In the genomic region with DNA sequence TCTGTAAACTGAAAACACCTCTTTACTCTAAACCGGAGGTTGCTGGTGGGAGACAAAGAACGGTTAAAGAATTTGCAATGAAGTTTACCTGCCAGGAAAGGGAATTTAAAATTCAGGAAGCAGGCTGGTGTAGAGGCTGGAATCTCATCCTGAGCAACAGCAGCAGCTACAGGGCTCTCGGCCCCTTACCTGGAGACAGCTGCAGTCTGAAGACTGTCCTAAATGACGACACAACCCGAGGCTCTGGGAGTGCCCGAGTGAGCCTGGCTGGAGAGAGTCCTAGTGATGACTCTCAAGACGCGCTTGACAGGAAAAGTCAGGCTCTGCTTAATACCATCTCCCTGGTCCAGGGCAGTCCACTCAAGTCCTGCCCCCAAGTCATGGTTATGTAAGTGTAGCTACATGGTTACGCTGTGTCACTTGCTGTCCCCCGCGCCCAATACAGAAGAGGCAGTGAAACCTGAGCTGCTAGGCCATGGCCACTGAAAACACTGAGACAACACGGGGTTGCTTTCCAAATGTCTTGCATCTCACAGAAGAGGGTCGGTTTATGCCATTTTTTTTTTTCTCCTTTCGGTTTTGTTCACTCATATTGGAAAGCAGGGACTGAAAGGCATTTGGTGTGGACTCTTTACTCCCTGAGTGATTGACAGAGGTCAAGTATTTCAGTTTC, we compare ENCODE assay signal across 9 mouse cellular contexts. TPM values are rescaled to one million over a fixed set of nuclear protein-coding genes. Genes with fewer than 3 reads are reported as not detected.
A peak's percentile ranks its signal among the peaks of the same experiment; 100 is the strongest.
DNase-seq lines count a peak whose midpoint lies in the region; ATAC-seq and TF ChIP-seq lines count a peak whose summit lies in the region.
"Had no signal": no experiment of that assay in that cellular context is flagged by ENCODE, and none has a peak within 500 bp of the region (broad histone marks: within the 10 kb centered on the region; RNA-seq: fewer than 3 reads in every experiment).

No protein-coding gene starts in this region.

- 49% methylated on average over 14 of the region's 14 CpGs for WGBS in forebrain, embryonic 15.5 days
- WGBS in forebrain, postnatal 0 days, result 53% methylated on average over 14 of the region's 14 CpGs
- WGBS in hindbrain, embryonic 14.5 days, result 43% methylated on average over 14 of the region's 14 CpGs

- no peak overlapping the region for H3K4me2 ChIP-seq in forebrain, embryonic 15.5 days (replicated peaks)
- no peak overlapping the region for H3K4me2 ChIP-seq in forebrain, postnatal 0 days (ENCODE audit: low read depth)
- H3K4me2 ChIP-seq in hindbrain, embryonic 14.5 days (replicated peaks), result no peak overlapping the region
- H3K4me2 ChIP-seq: hindbrain, embryonic 15.5 days had no signal

- no peak for TF ChIP-seq CTCF in forebrain, postnatal 0 days (IDR thresholded peaks at IDR 0.05; ENCODE audit: low read depth)
- no peak for TF ChIP-seq CTCF in G1E (IDR thresholded peaks at IDR 0.05; ENCODE audit: low read depth, low read length)
- no peak for TF ChIP-seq CTCF in gastrocnemius, adult 2 months (IDR thresholded peaks at IDR 0.05)

- no peaks in the 10 kb centered on the region for H3K36me3 ChIP-seq in forebrain, embryonic 15.5 days
- no peaks in the 10 kb centered on the region for H3K36me3 ChIP-seq in forebrain, postnatal 0 days (ENCODE audit: insufficient read depth)
- H3K36me3 ChIP-seq in G1E (replicated peaks), result peaks cover 27% of the 10 kb centered on the region
- H3K36me3 ChIP-seq in hindbrain, embryonic 14.5 days (replicated peaks; ENCODE audit: control insufficient read depth, insufficient read depth), result no peaks in the 10 kb centered on the region; the same call in 1 of the 2 replicates
- H3K36me3 ChIP-seq: hindbrain, embryonic 15.5 days had no signal

- DNase-seq in forebrain, postnatal 0 days, result no peak
- DNase-seq in G1E (ENCODE audit: low spot score), result no peak
- peak; percentile 84 for DNase-seq in gastrocnemius, adult 2 months
- DNase-seq in hindbrain, embryonic 14.5 days (ENCODE audit: low spot score), result no peak
- DNase-seq in lung, postnatal 10 days, result peak; percentile 39
- DNase-seq in right cerebral cortex, postnatal 36 days (ENCODE audit: low spot score in 2 of 2), result no peak
- DNase-seq in layer of hippocampus, adult 9-10 months (ENCODE audit: low spot score), result no peak

- no peaks in the 10 kb centered on the region for H3K9me3 ChIP-seq in forebrain, embryonic 15.5 days
- no peaks in the 10 kb centered on the region for H3K9me3 ChIP-seq in forebrain, postnatal 0 days (ENCODE audit: low read length)
- no peaks in the 10 kb centered on the region for H3K9me3 ChIP-seq in G1E (replicated peaks)
- no peaks in the 10 kb centered on the region for H3K9me3 ChIP-seq in hindbrain, embryonic 14.5 days (ENCODE audit: control insufficient read depth, low read length)
- H3K9me3 ChIP-seq: hindbrain, embryonic 15.5 days had no signal

- H3K9ac ChIP-seq in forebrain, embryonic 15.5 days (replicated peaks), result no peak overlapping the region
- no peak overlapping the region for H3K9ac ChIP-seq in forebrain, postnatal 0 days
- no peak overlapping the region for H3K9ac ChIP-seq in hindbrain, embryonic 14.5 days
- H3K9ac ChIP-seq: hindbrain, embryonic 15.5 days had no signal

- H3K27ac ChIP-seq in forebrain, embryonic 15.5 days (replicated peaks), result 0 out of 2 replicates have a peak overlapping the region, but pooled peaks have one; percentile 47
- no peak overlapping the region for H3K27ac ChIP-seq in forebrain, postnatal 0 days (ENCODE audit: low read depth, low read length)
- H3K27ac ChIP-seq in gastrocnemius, adult 2 months, result peak overlapping the region; percentile 97
- peak overlapping the region; percentile 54; the same call in 1 of the 2 replicates for H3K27ac ChIP-seq in hindbrain, embryonic 14.5 days
- H3K27ac ChIP-seq: hindbrain, embryonic 15.5 days had no signal

- no peaks in the 10 kb centered on the region for H3K27me3 ChIP-seq in forebrain, embryonic 15.5 days
- H3K27me3 ChIP-seq in forebrain, postnatal 0 days (ENCODE audit: insufficient read depth, low read length), result no peaks in the 10 kb centered on the region
- H3K27me3 ChIP-seq in G1E (ENCODE audit: insufficient read depth, low read length), result no peaks in the 10 kb centered on the region
- H3K27me3 ChIP-seq in hindbrain, embryonic 14.5 days (ENCODE audit: control insufficient read depth, insufficient read depth, low read length), result no peaks in the 10 kb centered on the region
- H3K27me3 ChIP-seq: hindbrain, embryonic 15.5 days had no signal

- intact Hi-C loops in gastrocnemius, adult 2 months (cut with DNase I), result no loop called here

- peaks cover 16% of the 10 kb centered on the region for H3K4me1 ChIP-seq in forebrain, embryonic 15.5 days
- H3K4me1 ChIP-seq in forebrain, postnatal 0 days (ENCODE audit: insufficient read depth), result no peaks in the 10 kb centered on the region
- peaks cover 36% of the 10 kb centered on the region for H3K4me1 ChIP-seq in G1E (ENCODE audit: insufficient read depth, low read depth, low read length)
- peaks cover 11% of the 10 kb centered on the region; the same call in 1 of the 2 replicates for H3K4me1 ChIP-seq in hindbrain, embryonic 14.5 days (replicated peaks; ENCODE audit: control insufficient read depth, insufficient read depth, low read length)

- ATAC-seq in forebrain, embryonic 15.5 days (replicated peaks), result no peak
- no peak for ATAC-seq in forebrain, postnatal 0 days
- 0 out of 2 replicates have a peak, but pooled peaks have one; percentile 15 for ATAC-seq in G1E (ENCODE audit: extremely low read depth, insufficient number of reproducible peaks, low FRiP score, poor library complexity, severe bottlenecking)
- ATAC-seq in hindbrain, embryonic 14.5 days (ENCODE audit: low FRiP score), result no peak

- no peak overlapping the region for H3K4me3 ChIP-seq in forebrain, embryonic 15.5 days
- no peak overlapping the region for H3K4me3 ChIP-seq in forebrain, postnatal 0 days (ENCODE audit: low read depth, low read length)
- H3K4me3 ChIP-seq in G1E (ENCODE audit: low read depth, low read length), result peak overlapping the region; percentile 42; the same call in 1 of the 2 replicates
- peak overlapping the region; percentile 73 for H3K4me3 ChIP-seq in gastrocnemius, adult 2 months
- H3K4me3 ChIP-seq in hindbrain, embryonic 14.5 days (replicated peaks; ENCODE audit: low read length), result no peak overlapping the region
- H3K4me3 ChIP-seq: hindbrain, embryonic 15.5 days had no signal

RNA-seq across cellular contexts. Expression of gene Clip1, which starts 13.5 kb away (rescaled TPM):
- polyA plus RNA-seq in forebrain, embryonic 15.5 days (2015; fragmentation: Nextera tagmentation; extraction: Ambion mirVana), result 80.0 and 84.5 TPM in 2 replicates
- total RNA-seq in forebrain, postnatal 0 days (2014; rRNA removed), result 89.8 and 102 TPM in 2 replicates
- polyA plus RNA-seq in forebrain, postnatal 0 days (2015; fragmentation: Nextera tagmentation; extraction: Ambion mirVana), result 52.2 and 73.1 TPM in 2 replicates
- total RNA-seq in G1E (2014; fragmentation: Nextera tagmentation) (59.1 and 75.4 TPM in 2 replicates), G1E (2017) (47.8 and 49.1 TPM in 2 replicates)
- 12.0 and 12.9 TPM in 2 replicates for polyA plus RNA-seq in G1E (2012)
- 100 to 1,000 TPM; 286 to 331 TPM for total RNA-seq in gastrocnemius, adult 2 months (2021)
- polyA plus RNA-seq in hindbrain, embryonic 14.5 days (2014; fragmentation: Nextera tagmentation; extraction: Ambion mirVana), result 70.7 and 72.9 TPM in 2 replicates

RNA-seq across cellular contexts. Expression of gene Zcchc8, which starts 50.0 kb away (rescaled TPM):
- 83.7 and 87.8 TPM in 2 replicates for polyA plus RNA-seq in forebrain, embryonic 15.5 days (2015; fragmentation: Nextera tagmentation; extraction: Ambion mirVana)
- total RNA-seq in forebrain, postnatal 0 days (2014; rRNA removed), result 25.8 and 32.1 TPM in 2 replicates
- polyA plus RNA-seq in forebrain, postnatal 0 days (2015; fragmentation: Nextera tagmentation; extraction: Ambion mirVana), result 39.8 and 54.1 TPM in 2 replicates
- 68.2 and 93.6 TPM in 2 replicates for total RNA-seq in G1E (2014; fragmentation: Nextera tagmentation)
- total RNA-seq in G1E (2017), result 33.3 and 41.4 TPM in 2 replicates
- polyA plus RNA-seq in G1E (2012), result 55.2 and 79.4 TPM in 2 replicates
- total RNA-seq in gastrocnemius, adult 2 months (2021), result 10 to 100 TPM; 17.1 to 22.0 TPM
- polyA plus RNA-seq in hindbrain, embryonic 14.5 days (2014; fragmentation: Nextera tagmentation; extraction: Ambion mirVana), result 55.5 and 61.0 TPM in 2 replicates

Comparison
In these comparisons a context has a peak if more than half of its experiments do, and no peak if none do; other contexts are left out.
1. H3K4me3 ChIP-seq: peak in G1E (single experiment) and gastrocnemius, adult 2 months (single experiment); none in forebrain, embryonic 15.5 days (single experiment), forebrain, postnatal 0 days (single experiment) and hindbrain, embryonic 14.5 days (single experiment).
2. DNase-seq: peak in gastrocnemius, adult 2 months (single experiment) and lung, postnatal 10 days (single experiment); none in forebrain, postnatal 0 days (single experiment), G1E (single experiment), hindbrain, embryonic 14.5 days (single experiment), right cerebral cortex, postnatal 36 days (0 of 2) and layer of hippocampus, adult 9-10 months (single experiment).